Mouse (Mus musculus): ENCODE measurements around the gene Ppp1r12c. TPM values are rescaled to one million over a fixed set of nuclear protein-coding genes. Genes with fewer than 3 reads are reported as not detected.
A peak's percentile ranks its signal among the peaks of the same experiment; 100 is the strongest.

Ppp1r12c gene
- polyA plus RNA-seq, 1 experiment from 2014 or later, result 48.2 TPM

- H3K9me3 ChIP-seq, result no peaks in the 10 kb centered on the region
- ATAC-seq (ENCODE audit: insufficient number of reproducible peaks, insufficient read depth, low FRiP score, low TSS enrichment, low read depth), result no peak
These were observed 22.6 kb downstream of the Ppp1r12c start for GRCm38 (mm10) chr7:4478796-4479291.

GRCm38 (mm10) chr7:4478021-4478795, 23.3 kb downstream of the Ppp1r12c start:
- H3K9ac ChIP-seq, result peak overlapping the region; percentile 75
- ATAC-seq (ENCODE audit: insufficient number of reproducible peaks, insufficient read depth, low FRiP score, low TSS enrichment, low read depth), result peak; percentile 95
- peaks cover 22% of the 10 kb centered on the region for H3K27me3 ChIP-seq

More at GRCm38 (mm10) chr7:4478796-4479291, 22.6 kb downstream of the Ppp1r12c start:
- H3K27me3 ChIP-seq, result peaks cover 15% of the 10 kb centered on the region
- peaks cover 33% of the 10 kb centered on the region for H3K36me3 ChIP-seq
- H3K27ac ChIP-seq, result peak overlapping the region; percentile 97
- peaks cover 23% of the 10 kb centered on the region for H3K4me1 ChIP-seq
- H3K4me2 ChIP-seq, result peak overlapping the region; percentile 79
- H3K9ac ChIP-seq, result peak overlapping the region; percentile 75
- WGBS, result 2% methylated on average over 16 of the region's 16 CpGs
- peak overlapping the region; percentile 53 for H3K4me3 ChIP-seq

GRCm38 (mm10) chr7:4473940-4474339, 27.5 kb downstream of the Ppp1r12c start:
- peaks cover 52% of the 10 kb centered on the region for H3K27me3 ChIP-seq
- no peak overlapping the region for H3K4me2 ChIP-seq
- H3K4me3 ChIP-seq, result no peak overlapping the region
- no peaks in the 10 kb centered on the region for H3K9me3 ChIP-seq
- 8% methylated on average over 19 of the region's 19 CpGs for WGBS
- H3K9ac ChIP-seq, result 0 out of 2 replicates have a peak overlapping the region, but pooled peaks have one; percentile 16
- peaks cover 14% of the 10 kb centered on the region for H3K4me1 ChIP-seq
- H3K27ac ChIP-seq, result no peak overlapping the region
- H3K36me3 ChIP-seq, result no peaks in the 10 kb centered on the region
- ATAC-seq (ENCODE audit: insufficient number of reproducible peaks, insufficient read depth, low FRiP score, low TSS enrichment, low read depth), result no peak

More at GRCm38 (mm10) chr7:4478021-4478795, 23.3 kb downstream of the Ppp1r12c start:
- WGBS, result under 1% methylated on average over 39 of the region's 39 CpGs
- Histone ChIP-seq H3K4me3 (peak overlapping the region; percentile 53), H3K36me3 (peaks cover 26% of the 10 kb centered on the region), H3K27ac (peak overlapping the region; percentile 97), H3K4me1 (peaks cover 23% of the 10 kb centered on the region), H3K4me2 (peak overlapping the region; percentile 79), H3K9me3 (no peaks in the 10 kb centered on the region)

- Histone ChIP-seq H3K36me3 (no peaks in the 10 kb centered on the region), H3K4me1 (peaks cover 4% of the 10 kb centered on the region; the same call in 1 of the 2 replicates), H3K27ac (no peak overlapping the region), H3K9ac (peak overlapping the region; percentile 56), H3K4me3 (peak overlapping the region; percentile 46), H3K27me3 (peaks cover 52% of the 10 kb centered on the region), H3K9me3 (no peaks in the 10 kb centered on the region), H3K4me2 (peak overlapping the region; percentile 82)
- peak; percentile 75 for ATAC-seq (ENCODE audit: insufficient number of reproducible peaks, insufficient read depth, low FRiP score, low TSS enrichment, low read depth)
- 1% methylated on average over 24 of the region's 24 CpGs for WGBS
These were observed 30.3 kb downstream of the Ppp1r12c start for GRCm38 (mm10) chr7:4471179-4471555.

GRCm38 (mm10) chr7:4470275-4471178, 31.0 kb downstream of the Ppp1r12c start:
- 2% methylated on average over 35 of the region's 35 CpGs for WGBS
- H3K27ac ChIP-seq, result no peak overlapping the region
- H3K9ac ChIP-seq, result peak overlapping the region; percentile 56
- peak overlapping the region; percentile 46 for H3K4me3 ChIP-seq
- H3K4me1 ChIP-seq, result peaks cover 4% of the 10 kb centered on the region; the same call in 1 of the 2 replicates
- no peaks in the 10 kb centered on the region for H3K36me3 ChIP-seq
- H3K27me3 ChIP-seq, result peaks cover 52% of the 10 kb centered on the region
- ATAC-seq (ENCODE audit: insufficient number of reproducible peaks, insufficient read depth, low FRiP score, low TSS enrichment, low read depth), result peak; percentile 23; the same call in 1 of the 2 replicates
- peak overlapping the region; percentile 82 for H3K4me2 ChIP-seq
- no peaks in the 10 kb centered on the region for H3K9me3 ChIP-seq

- Histone ChIP-seq H3K36me3 (no peaks in the 10 kb centered on the region), H3K9me3 (no peaks in the 10 kb centered on the region), H3K27me3 (peaks cover 27% of the 10 kb centered on the region), H3K4me1 (peaks cover 4% of the 10 kb centered on the region; the same call in 1 of the 2 replicates), H3K4me2 (no peak overlapping the region), H3K4me3 (no peak overlapping the region), H3K9ac (no peak overlapping the region), H3K27ac (no peak overlapping the region)
- WGBS, result 68% methylated on average over 3 of the region's 3 CpGs
- no peak for ATAC-seq (ENCODE audit: insufficient number of reproducible peaks, insufficient read depth, low FRiP score, low TSS enrichment, low read depth)
These were observed 33.7 kb downstream of the Ppp1r12c start for GRCm38 (mm10) chr7:4467801-4468200.

- 0 out of 2 replicates have a peak overlapping the region, but pooled peaks have one; percentile 24 for H3K4me2 ChIP-seq
These were observed 37.2 kb downstream of the Ppp1r12c start for GRCm38 (mm10) chr7:4464194-4464824.

GRCm38 (mm10) chr7:4460576-4461434, 40.7 kb downstream of the Ppp1r12c start, which contains the start of gene Eps8l1:
Gene Eps8l1, plus strand, starts transcription at chr7:4460674.
- Histone ChIP-seq H3K27me3 (no peaks in the 10 kb centered on the region), H3K36me3 (no peaks in the 10 kb centered on the region), H3K27ac (peak within 1 kb of the TSS; percentile 77), H3K4me2 (peak within 1 kb of the TSS; percentile 54), H3K4me3 (peak within 1 kb of the TSS; percentile 34), H3K9me3 (no peaks in the 10 kb centered on the region), H3K9ac (peak within 1 kb of the TSS; percentile 62), H3K4me1 (no peaks in the 10 kb centered on the region)
- WGBS, result 68% methylated on average over 13 of the region's 16 CpGs
- ATAC-seq (ENCODE audit: insufficient number of reproducible peaks, insufficient read depth, low FRiP score, low TSS enrichment, low read depth), result no peak

More at GRCm38 (mm10) chr7:4464194-4464824, 37.2 kb downstream of the Ppp1r12c start:
- 12% methylated on average over 12 of the region's 12 CpGs for WGBS
- Histone ChIP-seq H3K4me3 (no peak overlapping the region), H3K36me3 (no peaks in the 10 kb centered on the region), H3K9me3 (no peaks in the 10 kb centered on the region), H3K27me3 (peaks cover under 1% of the 10 kb centered on the region; the same call in 1 of the 2 replicates), H3K4me1 (no peaks in the 10 kb centered on the region), H3K27ac (peak overlapping the region; percentile 60), H3K9ac (0 out of 2 replicates have a peak overlapping the region, but pooled peaks have one; percentile 11)
- peak; percentile 70; the same call in 1 of the 2 replicates for ATAC-seq (ENCODE audit: insufficient number of reproducible peaks, insufficient read depth, low FRiP score, low TSS enrichment, low read depth)

- 9% methylated on average over 4 of the region's 4 CpGs for WGBS
- H3K27me3 ChIP-seq, result no peaks in the 10 kb centered on the region
- H3K4me1 ChIP-seq, result no peaks in the 10 kb centered on the region
- no peaks in the 10 kb centered on the region for H3K9me3 ChIP-seq
- no peak for ATAC-seq (ENCODE audit: insufficient number of reproducible peaks, insufficient read depth, low FRiP score, low TSS enrichment, low read depth)
- H3K4me2 ChIP-seq, result no peak overlapping the region
- no peaks in the 10 kb centered on the region for H3K36me3 ChIP-seq
- H3K27ac ChIP-seq, result no peak overlapping the region
- no peak overlapping the region for H3K4me3 ChIP-seq
- H3K9ac ChIP-seq, result no peak overlapping the region
These were observed 48.8 kb downstream of the Ppp1r12c start for GRCm38 (mm10) chr7:4452644-4453043.

- 21% methylated on average over 2 of the region's 2 CpGs for WGBS
- no peak overlapping the region for H3K9ac ChIP-seq
- peaks cover under 1% of the 10 kb centered on the region; the same call in 1 of the 2 replicates for H3K36me3 ChIP-seq
- no peaks in the 10 kb centered on the region for H3K4me1 ChIP-seq
- H3K4me2 ChIP-seq, result no peak overlapping the region
- no peak overlapping the region for H3K4me3 ChIP-seq
- H3K27me3 ChIP-seq, result no peaks in the 10 kb centered on the region
- H3K9me3 ChIP-seq, result no peaks in the 10 kb centered on the region
- no peak for ATAC-seq (ENCODE audit: insufficient number of reproducible peaks, insufficient read depth, low FRiP score, low TSS enrichment, low read depth)
- no peak overlapping the region for H3K27ac ChIP-seq
These were observed 52.3 kb downstream of the Ppp1r12c start for GRCm38 (mm10) chr7:4449211-4449610.
